Mouse (Mus musculus): ENCODE results near the gene Tmbim4. TPM values are rescaled to one million over a fixed set of nuclear protein-coding genes. Genes with fewer than 3 reads are reported as not detected.

The Tmbim4 gene
- total RNA-seq, 2 experiments from 2014 or later, result 87.0 to 97.5 TPM

DNA sequence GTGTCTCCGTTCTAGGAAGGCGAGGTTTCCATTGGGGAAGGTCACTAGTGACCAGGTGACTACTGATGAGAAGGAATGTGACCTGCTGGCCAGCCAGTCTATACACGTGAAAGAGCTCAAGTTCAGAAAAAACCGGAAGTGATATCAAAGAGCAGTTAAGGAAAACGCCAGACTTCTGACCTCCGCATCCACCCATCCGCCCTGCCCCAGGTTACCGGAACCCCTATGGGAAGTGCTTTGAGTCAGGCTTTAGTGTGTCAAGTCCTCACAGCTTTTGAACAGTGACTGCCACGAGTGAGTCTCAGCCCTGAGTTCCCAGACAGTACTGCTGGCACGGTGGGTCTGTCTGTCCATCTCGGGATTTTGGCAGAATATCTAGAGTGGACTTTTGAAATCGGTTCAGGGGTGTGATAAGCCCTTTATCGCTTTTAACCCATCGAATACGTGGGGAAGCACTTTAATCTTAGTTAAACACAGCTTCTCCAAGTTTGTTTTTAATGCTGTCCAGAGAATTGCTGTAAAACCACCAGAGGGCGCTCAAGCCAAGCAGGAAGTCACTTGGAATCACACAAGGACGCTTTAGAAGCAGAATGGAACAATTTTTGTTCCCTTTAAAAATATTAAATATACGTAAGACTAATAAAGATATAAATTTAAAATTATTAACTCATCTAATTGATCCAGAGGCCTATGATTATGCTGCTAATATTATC lies 32.4 kb downstream of the Tmbim4 start:
- intact Hi-C loops (cut with DNase I), result no loop called here
- no peak for DNase-seq (ENCODE audit: low spot score)

DNA sequence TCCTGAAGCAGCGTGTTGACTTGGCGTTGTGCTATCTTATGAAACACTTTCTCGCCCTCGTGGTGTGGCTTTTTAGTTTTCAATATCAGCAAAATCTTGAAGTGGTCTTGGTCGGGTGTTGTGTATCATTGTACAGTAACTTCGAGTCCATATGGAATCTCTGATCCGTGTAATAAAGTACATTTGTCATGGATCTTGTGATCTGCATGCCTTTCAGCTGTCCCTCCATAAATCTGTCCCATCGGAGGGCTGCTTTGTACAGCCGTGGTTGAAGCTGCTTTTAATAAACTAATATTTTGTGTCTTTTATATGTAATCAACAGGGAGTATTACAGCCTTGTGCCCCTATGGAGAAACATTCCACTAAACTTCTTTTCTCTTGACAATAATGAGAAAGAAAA lies 35.5 kb downstream of the Tmbim4 start:
- intact Hi-C loops (cut with DNase I), result no loop called here
- no peak for DNase-seq (ENCODE audit: low spot score)

DNA sequence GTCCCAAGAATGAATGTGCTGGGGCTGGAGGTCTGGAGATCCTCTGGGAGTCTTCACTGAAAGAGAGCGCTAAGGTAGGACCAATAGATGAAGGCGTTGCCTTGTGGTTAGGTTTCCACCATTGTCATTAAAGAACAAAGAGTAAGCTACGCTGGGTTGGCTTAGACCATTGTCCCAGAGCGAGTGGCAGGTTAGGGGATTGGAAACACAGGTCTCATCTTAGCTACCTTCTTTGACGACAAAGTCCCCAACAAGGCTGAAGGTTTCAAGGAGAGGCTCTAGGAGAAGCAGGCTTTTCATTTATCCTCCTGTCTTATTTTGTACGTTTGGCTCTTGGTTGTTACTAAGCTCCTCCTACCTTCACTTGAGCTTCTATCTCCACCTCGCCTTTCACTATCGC lies 36.9 kb downstream of the Tmbim4 start:
- DNase-seq (ENCODE audit: low spot score), result no peak
- intact Hi-C loops (cut with DNase I), result no loop called here

DNA sequence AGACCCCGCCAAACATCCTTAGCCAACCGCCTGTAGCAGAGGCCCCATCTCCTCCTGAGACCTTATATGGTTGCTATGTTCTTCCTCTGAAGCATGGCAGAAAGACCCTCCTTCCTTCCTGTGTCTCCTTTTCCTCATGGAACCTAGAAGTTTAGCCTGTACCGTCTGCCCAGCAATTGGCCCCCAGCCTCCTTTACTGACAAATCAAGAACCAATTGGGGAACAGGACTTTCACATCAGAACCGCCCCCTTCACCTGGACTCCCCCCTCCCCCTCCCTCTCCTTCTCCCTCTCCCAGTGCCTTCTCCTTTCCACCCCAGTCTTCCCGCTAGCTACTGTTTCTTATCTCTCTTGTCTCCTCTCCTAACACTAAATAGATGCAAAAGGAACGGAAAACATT lies 38.1 kb downstream of the Tmbim4 start:
- intact Hi-C loops (cut with DNase I), result no loop called here
- DNase-seq (ENCODE audit: low spot score), result no peak

DNA sequence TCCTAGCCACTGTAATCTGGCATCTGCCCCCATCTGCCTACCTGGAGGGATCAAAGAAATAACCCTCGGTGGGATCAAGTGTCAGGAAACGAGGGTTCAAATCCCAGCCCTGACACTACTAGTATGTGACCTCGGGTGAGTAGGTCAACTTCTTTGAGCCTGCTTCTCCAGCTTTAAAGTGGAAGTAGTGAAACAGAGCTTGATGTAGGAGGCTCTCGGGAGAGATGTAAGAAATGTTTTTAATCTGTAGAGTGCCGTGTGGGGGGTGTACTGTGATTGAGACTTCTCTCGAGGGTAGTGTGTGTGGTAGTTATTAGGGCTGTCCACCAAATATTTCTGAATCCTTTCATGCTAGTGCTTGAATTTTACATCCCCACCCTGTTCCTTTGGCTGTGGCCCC lies 41.0 kb downstream of the Tmbim4 start:
- intact Hi-C loops (cut with DNase I), result no loop called here
- DNase-seq (ENCODE audit: low spot score), result no peak

DNA sequence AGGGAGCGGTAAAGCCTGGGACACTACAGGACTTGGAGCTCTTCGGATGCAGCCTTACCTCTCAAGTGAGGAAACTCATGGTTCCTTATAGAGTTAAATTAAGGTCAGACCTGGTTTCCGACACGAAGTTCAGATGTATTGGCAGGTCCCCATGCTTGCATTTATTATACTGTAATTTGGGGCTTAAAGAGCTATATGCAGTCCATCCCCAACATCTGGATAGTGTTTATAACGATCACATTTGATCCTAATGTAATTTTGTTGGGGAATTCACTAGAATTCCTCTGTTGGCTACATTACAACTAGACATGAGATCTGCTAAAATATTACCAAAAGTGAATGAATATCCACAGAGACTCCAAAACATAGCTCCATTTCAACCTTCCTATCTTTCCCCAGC lies 44.3 kb downstream of the Tmbim4 start:
- DNase-seq (ENCODE audit: low spot score), result no peak
- intact Hi-C loops (cut with DNase I), result loop anchor here (2.0 kb wide), 1 partner anchor 25 kb away; no protein-coding TSS in a partner anchor

DNA sequence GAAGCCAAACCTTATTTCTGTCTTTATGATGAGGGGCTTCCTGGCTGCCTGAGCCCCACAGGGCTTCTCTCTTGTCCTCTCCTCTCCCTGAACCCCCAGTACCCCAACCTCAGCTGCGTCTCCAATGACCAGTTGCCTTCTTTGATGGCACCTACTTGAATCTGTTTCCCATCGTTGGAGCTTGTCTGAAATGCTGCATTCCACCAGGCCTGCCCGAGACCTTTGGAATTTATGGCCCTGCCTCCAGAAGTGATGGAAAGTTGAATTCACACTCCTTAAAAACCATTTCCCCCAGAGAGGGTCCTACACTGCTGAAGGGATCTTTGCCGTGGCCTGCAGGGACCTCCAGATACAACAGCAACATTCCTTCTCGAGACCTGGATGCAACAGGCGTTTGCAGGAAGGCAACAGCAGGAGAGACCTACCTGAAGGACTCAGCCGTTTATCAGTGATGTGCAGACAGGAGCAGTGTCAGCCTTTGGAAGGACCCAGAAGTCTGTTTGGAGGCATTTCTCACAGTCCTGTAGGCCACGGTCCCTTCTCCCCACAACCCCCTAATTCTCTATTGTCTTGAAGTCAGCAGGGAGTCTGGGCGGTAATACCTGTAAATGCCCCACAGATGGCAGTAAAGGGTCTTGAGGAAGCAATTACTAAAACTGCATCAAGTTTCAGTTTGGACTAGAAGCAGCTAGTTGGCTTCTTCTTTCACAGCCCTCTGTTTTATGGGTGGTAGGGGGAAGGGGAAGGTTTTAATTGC lies 45.8 kb downstream of the Tmbim4 start:
- no peak for DNase-seq (ENCODE audit: low spot score)
- intact Hi-C loops (cut with DNase I), result loop anchor here (2.0 kb wide), 1 partner anchor 24 kb away; no protein-coding TSS in a partner anchor

DNA sequence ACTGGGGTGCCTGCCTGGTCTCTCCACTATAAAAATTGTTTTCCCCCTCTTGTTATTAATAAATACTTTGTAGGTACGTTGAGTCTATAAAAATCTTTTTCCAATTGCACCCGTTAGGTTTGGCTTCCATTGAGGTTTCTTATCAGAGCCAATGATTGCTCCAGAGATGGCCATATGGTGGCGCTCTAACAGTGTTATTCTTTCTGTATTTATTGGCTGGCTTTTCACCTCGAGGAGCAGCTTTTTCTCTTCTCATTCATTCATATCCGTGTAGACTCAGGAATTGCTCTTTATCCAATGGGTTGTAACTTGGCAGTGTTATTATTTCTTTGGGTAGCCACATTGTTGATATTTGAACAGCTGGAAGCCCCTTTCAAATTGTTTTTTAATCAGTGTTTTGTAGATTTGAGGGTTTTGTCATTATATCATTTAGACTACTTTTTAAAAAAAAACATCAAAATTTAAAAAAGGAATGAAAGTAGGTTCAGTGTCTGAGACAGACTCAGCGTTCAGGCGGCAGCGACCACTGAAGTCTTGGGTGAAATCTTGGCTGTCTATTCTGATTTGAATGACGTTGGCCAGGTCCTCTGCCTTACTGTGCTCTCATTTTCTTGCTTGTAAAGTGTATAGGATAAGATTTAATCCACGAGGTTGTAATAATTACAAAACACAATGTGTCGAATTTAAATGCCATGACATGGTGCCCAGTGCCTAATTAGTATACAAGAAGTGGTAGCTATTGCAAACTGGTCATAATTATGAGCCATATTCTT lies 49.7 kb downstream of the Tmbim4 start:
- intact Hi-C loops (cut with DNase I), result loop anchor here (10.0 kb wide), 2 partner anchors 614 to 1004 kb away; no protein-coding TSS in a partner anchor
- no peak for DNase-seq (ENCODE audit: low spot score)

DNA sequence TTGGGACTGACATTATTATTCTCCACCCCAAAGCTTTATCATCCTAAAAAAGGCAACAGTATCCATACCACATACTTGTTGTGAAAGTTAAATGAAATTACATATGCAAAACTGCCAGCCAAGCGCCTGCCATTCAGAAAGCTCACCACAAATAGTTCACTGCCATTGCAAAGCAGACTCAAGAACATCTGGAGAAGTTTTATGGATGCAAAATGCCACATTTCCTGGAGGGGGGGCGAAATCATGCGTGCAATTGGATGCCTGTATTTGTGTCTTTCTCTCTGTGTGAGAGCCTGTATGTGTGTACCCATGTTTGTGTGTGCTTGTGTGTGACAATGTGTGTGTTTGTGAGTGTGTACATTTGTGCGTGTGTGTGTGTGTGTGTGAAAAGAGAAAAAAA lies 50.4 kb downstream of the Tmbim4 start:
- no peak for DNase-seq (ENCODE audit: low spot score)
- intact Hi-C loops (cut with DNase I), result loop anchor here (10.0 kb wide), 2 partner anchors 613 to 1003 kb away; no protein-coding TSS in a partner anchor

DNA sequence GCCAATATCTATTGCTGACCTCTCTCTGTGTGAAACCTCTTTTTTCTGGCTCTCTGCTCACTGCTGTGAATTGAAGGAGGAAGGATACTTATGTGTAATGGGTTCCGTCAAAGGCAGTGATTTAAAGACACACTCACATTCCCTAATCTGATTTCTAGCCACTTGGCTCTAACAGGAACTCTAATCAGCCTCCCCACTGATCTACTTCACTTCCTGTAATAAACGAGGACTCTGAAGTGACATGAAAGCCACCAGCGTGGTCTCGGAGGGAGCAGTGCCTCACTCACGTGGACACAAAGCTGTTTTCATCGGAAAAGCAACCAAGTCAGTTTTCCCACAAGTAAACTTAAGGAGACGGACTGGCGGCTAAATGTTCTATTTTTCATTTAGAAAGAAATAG lies 51.4 kb downstream of the Tmbim4 start:
- intact Hi-C loops (cut with DNase I), result loop anchor here (10.0 kb wide), 2 partner anchors 612 to 1002 kb away; no protein-coding TSS in a partner anchor
- no peak for DNase-seq (ENCODE audit: low spot score)

DNA sequence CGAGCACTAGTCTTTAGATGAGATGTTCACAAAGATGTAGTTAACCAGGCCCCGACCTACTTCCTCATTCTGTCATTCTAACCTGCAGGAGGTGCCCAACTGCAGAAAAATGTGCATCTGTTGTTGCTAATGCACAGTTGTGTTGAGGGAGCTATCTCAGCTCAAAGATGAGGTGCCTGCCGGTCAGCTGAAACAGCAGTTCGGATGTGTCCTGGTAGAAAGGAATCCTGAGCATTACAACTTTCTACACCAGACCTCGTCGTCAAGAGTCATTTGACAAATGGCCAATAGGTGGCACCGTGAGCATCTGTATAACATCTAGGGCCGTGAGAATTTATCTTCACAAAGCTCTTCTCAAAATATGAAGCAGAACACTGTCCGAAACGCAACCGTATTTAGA lies 55.8 kb downstream of the Tmbim4 start:
- DNase-seq (ENCODE audit: low spot score), result no peak
- intact Hi-C loops (cut with DNase I), result loop anchor here (2.0 to 10.0 kb wide), 4 partner anchors 410 to 998 kb away; no protein-coding TSS in a partner anchor

DNA sequence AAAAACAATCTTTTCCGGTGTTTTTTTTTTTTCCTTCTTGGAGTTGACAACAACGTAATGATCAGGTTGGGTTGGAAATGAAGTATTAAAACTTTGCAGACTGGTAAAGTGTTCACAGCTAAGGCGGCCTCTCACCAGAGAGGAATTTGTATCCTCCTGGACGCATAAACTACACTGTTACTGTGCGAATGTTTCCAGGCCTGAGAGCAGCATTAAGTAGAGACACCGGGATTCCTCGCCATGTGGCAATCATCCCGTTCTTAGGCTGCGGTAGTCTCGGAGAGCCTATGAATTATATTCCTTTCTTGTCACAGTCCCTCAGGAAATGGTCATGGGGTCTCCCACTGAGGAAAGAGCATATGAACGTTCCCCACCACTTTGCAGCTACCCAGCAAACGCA lies 66.4 kb downstream of the Tmbim4 start:
- no peak for DNase-seq (ENCODE audit: low spot score)
- intact Hi-C loops (cut with DNase I), result no loop called here

DNA sequence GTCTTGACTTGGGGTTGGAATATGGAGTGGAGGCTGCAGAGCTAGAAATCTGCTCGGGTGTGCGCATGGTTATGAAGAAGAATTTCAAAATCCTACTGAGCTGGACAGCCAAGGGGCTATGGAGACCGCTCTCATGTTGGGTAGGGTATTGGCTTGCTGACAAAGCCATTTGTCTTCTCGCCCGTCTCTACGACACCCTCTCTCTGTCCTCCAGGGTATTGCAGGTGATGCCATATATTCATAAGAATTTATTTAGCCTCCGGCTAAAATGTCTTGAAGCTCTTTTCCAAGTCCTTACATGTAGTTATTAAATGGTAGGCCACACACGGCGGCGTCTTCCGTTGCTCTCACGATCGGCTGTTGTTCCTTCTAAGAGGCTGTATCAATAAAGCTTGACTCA lies 68.6 kb downstream of the Tmbim4 start:
- DNase-seq (ENCODE audit: low spot score), result no peak
- intact Hi-C loops (cut with DNase I), result loop anchor here (2.0 kb wide), 1 partner anchor 23 kb away; no protein-coding TSS in a partner anchor

DNA sequence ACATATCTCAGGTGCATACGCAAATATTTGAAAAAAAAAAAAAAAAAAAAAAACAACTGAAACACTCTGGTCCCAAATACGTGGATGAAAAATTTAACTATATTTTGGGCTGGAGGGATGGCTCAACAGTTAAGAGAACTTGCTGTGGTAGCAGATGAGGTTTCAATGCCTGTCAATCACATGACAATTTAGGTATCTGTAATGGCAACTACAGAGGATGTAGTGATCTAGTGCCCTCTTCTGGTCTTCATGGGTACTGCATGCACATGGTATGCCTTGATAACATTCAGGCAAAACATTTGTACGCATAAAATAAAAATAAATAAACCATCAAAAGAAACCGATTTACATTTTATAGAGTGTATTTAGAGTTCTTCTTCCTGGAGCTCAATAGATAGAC lies 69.4 kb downstream of the Tmbim4 start:
- DNase-seq (ENCODE audit: low spot score), result no peak
- intact Hi-C loops (cut with DNase I), result loop anchor here (2.0 kb wide), 1 partner anchor 24 kb away; no protein-coding TSS in a partner anchor

DNA sequence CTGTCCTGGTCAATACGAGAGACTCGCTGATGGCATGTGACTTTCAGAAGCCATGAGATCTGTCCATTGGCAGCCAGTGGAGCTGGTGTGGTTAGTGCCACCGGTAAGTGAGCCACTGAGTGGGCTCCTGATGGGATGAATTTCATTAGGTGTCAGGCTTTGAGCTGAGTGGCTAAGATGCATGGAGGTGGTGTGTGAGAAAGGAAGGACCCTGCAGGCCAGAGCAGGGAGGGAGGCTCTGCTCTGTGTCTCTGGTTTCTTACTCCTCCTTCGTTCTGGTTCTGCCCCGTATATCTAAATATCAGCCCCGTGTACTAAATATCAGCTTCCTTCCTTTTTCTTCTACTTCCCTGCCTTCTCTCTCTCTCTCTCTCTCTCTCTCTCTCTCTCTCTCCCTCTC lies 69.9 kb downstream of the Tmbim4 start:
- intact Hi-C loops (cut with DNase I), result loop anchor here (2.0 kb wide), 1 partner anchor 25 kb away; no protein-coding TSS in a partner anchor
- DNase-seq (ENCODE audit: low spot score), result no peak

DNA sequence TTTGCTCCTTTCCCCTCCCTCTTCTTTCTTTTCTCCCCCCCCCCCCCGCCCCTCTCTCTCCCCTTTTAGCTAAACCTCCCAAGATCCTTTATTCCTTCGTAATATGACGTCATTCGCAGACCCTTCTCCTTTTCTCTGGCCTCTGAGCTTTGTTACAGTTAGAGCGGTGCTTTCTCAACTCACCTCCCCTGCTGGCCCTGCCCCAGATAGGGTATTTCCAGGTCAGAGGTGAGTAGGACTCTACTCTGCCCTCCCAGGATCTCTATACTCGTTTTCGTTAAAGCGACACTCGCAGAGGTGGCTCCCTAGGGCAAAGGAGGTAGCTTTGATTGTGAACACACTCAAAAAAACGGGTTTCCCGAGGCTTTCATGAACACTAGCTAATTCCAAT lies 70.5 kb downstream of the Tmbim4 start:
- DNase-seq (ENCODE audit: low spot score), result no peak
- intact Hi-C loops (cut with DNase I), result loop anchor here (2.0 kb wide), 1 partner anchor 25 kb away; no protein-coding TSS in a partner anchor

DNA sequence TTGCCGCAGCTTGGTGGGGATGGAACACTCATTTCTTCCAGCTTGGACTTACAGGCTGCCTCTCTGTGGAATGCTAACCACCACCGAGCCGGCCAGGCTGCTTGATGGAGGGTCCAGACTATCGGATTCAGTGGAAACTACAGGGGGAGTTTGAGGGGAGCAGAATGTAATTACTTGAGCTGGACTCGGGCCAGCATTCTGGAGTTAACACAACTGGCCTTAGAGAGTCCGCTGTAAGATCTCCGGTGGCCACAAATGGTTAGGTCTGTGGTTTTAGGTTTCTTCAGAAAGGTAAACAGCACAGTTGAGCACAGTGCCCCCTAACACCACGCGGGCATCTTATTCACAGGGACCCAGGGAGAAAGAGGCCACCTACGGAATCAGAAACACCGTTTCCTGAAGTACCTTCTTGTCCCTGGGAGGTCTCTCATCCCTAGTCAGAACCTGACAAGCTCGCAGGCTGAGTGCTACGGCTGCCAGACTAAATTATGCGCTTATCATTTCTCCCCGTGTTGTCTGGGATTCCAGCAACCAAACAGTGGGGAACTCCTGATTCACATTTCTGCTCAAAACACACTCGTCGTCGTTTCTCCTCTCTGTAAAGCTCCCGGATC lies 71.0 kb downstream of the Tmbim4 start:
- no peak for DNase-seq (ENCODE audit: low spot score)
- intact Hi-C loops (cut with DNase I), result no loop called here

DNA sequence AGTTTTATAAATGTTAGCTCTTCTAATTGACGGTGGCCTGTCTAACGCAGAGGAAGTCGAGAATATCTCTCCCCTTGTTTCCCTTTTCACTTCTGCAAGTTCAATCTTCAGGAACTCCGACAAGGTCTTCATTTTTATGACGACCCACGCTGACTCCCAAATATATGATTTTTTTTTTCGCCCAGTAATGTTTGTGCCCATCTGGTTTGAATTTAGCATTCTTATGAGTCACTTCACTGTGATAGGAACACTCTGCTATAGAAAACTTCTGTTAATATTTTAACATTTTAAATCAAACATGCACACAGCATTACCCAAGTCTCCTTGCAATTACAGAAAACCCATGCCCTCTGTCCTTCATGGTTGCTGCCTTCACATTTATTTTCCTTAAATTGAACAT lies 71.9 kb downstream of the Tmbim4 start:
- DNase-seq (ENCODE audit: low spot score), result no peak
- intact Hi-C loops (cut with DNase I), result no loop called here

All from heart, postnatal 25 days (tissue).